Mouse (Mus musculus) neural tube, embryonic 15.5 days (tissue): ENCODE data around the gene Lrrk1. TPM values are rescaled to one million over a fixed set of nuclear protein-coding genes. Genes with fewer than 3 reads are reported as not detected.

Source experiments
- ATAC-seq: fragments of 200-750 bp; cut with Nextera tagmentation; 2 replicates; pipeline ENCODE4 v1.8.0; 2017; ENCODE audit warnings: mild to moderate bottlenecking, moderate TSS enrichment, moderate library complexity; ENCODE audit not compliant: low FRiP score
- H3K27ac ChIP-seq: fragments of 300-500 bp; sonication (generic); replicated peaks from 2 replicates; pipeline ENCODE4 v1.5.1; 2015; ENCODE audit warnings: mild to moderate bottlenecking, inconsistent platforms
- H3K27me3 ChIP-seq: fragments of 300-500 bp; sonication (generic); replicated peaks from 2 replicates; pipeline ENCODE4 v1.6.1; 2015; ENCODE audit warnings: inconsistent platforms
- H3K36me3 ChIP-seq: fragments of 300-500 bp; sonication (generic); 2 replicates; pipeline ENCODE4 v1.6.1; 2015; ENCODE audit warnings: inconsistent platforms
- H3K4me1 ChIP-seq: fragments of 300-500 bp; sonication (generic); 2 replicates; pipeline ENCODE4 v1.6.1; 2015; ENCODE audit warnings: inconsistent platforms
- H3K4me2 ChIP-seq: fragments of 300-500 bp; sonication (generic); 2 replicates; pipeline ENCODE4 v1.6.1; 2015; ENCODE audit warnings: inconsistent platforms, mild to moderate bottlenecking, moderate library complexity
- H3K4me3 ChIP-seq: fragments of 300-500 bp; sonication (generic); replicated peaks from 2 replicates; pipeline ENCODE4 v1.5.1; 2015; ENCODE audit warnings: mild to moderate bottlenecking, inconsistent platforms
- H3K9ac ChIP-seq: fragments of 300-500 bp; sonication (generic); replicated peaks from 2 replicates; pipeline ENCODE4 v1.6.1; 2015; ENCODE audit warnings: mild to moderate bottlenecking, inconsistent platforms
- H3K9me3 ChIP-seq: fragments of 300-500 bp; sonication (generic); replicated peaks from 2 replicates; pipeline ENCODE4 v1.6.1; 2016; ENCODE audit warnings: inconsistent platforms
- WGBS: fragments of 180-500 bp; shearing (Covaris S2); methylation state at CpG from one replicate; pipeline ENCODE4 v1.1.7; 2015; ENCODE audit warnings: mixed read lengths; 5-methylcytosine and 5-hydroxymethylcytosine counted together
- polyA plus RNA-seq: library from polyadenylated mRNA; unstranded; fragments of >200 nt; fragmentation: Nextera tagmentation; extraction: Ambion mirVana; gene quantifications from 2 replicates; pipeline ENCODE4 v1.2.1, GENCODE M21; 2015

Lrrk1 gene
- polyA plus RNA-seq, 1 experiment from 2014 or later: 5.1 TPM

GRCm38 (mm10) chr7:66332340-66332739 is 55.8 kb downstream of the Lrrk1 start:
- H3K27ac ChIP-seq: no peak overlapping the region
- H3K27me3 ChIP-seq: no peaks in the 10 kb centered on the region
- no peaks in the 10 kb centered on the region for H3K36me3 ChIP-seq
- H3K4me2 ChIP-seq: no peak overlapping the region
- no peaks in the 10 kb centered on the region for H3K4me1 ChIP-seq
- 88% methylated on average over 8 of the region's 8 CpGs for WGBS
- H3K9me3 ChIP-seq: no peaks in the 10 kb centered on the region
- no peak for ATAC-seq
- no peak overlapping the region for H3K4me3 ChIP-seq
- no peak overlapping the region for H3K9ac ChIP-seq

GRCm38 (mm10) chr7:66330610-66331009 is 57.5 kb downstream of the Lrrk1 start:
- H3K36me3 ChIP-seq: no peaks in the 10 kb centered on the region
- H3K4me2 ChIP-seq: no peak overlapping the region
- no peak overlapping the region for H3K4me3 ChIP-seq
- H3K9me3 ChIP-seq: no peaks in the 10 kb centered on the region
- ATAC-seq: no peak
- H3K27me3 ChIP-seq: no peaks in the 10 kb centered on the region
- no peak overlapping the region for H3K27ac ChIP-seq
- no peak overlapping the region for H3K9ac ChIP-seq
- 82% methylated on average over 9 of the region's 9 CpGs for WGBS
- no peaks in the 10 kb centered on the region for H3K4me1 ChIP-seq

GRCm38 (mm10) chr7:66327516-66327915 is 60.6 kb downstream of the Lrrk1 start:
- Histone ChIP-seq H3K4me3 (no peak overlapping the region), H3K4me1 (no peaks in the 10 kb centered on the region), H3K27ac (no peak overlapping the region), H3K9me3 (no peaks in the 10 kb centered on the region), H3K4me2 (no peak overlapping the region), H3K27me3 (no peaks in the 10 kb centered on the region), H3K9ac (no peak overlapping the region), H3K36me3 (no peaks in the 10 kb centered on the region)
- 82% methylated on average over 2 of the region's 2 CpGs for WGBS
- ATAC-seq: no peak

GRCm38 (mm10) chr7:66325419-66326053 is 62.6 kb downstream of the Lrrk1 start:
- Histone ChIP-seq H3K4me3 (no peak overlapping the region), H3K4me2 (no peak overlapping the region), H3K27me3 (no peaks in the 10 kb centered on the region), H3K9me3 (no peaks in the 10 kb centered on the region), H3K9ac (no peak overlapping the region), H3K36me3 (no peaks in the 10 kb centered on the region), H3K4me1 (peaks cover 6% of the 10 kb centered on the region), H3K27ac (no peak overlapping the region)
- 59% methylated on average over 3 of the region's 3 CpGs for WGBS
- no peak for ATAC-seq

- H3K27ac ChIP-seq: no peak overlapping the region
- WGBS: 76% methylated on average over 9 of the region's 9 CpGs
- H3K9me3 ChIP-seq: no peaks in the 10 kb centered on the region
- H3K36me3 ChIP-seq: no peaks in the 10 kb centered on the region
- no peak overlapping the region for H3K4me2 ChIP-seq
- no peaks in the 10 kb centered on the region for H3K27me3 ChIP-seq
- H3K4me1 ChIP-seq: peaks cover 6% of the 10 kb centered on the region
- no peak overlapping the region for H3K4me3 ChIP-seq
- no peak overlapping the region for H3K9ac ChIP-seq
- ATAC-seq: no peak
These were observed 64.7 kb downstream of the Lrrk1 start for GRCm38 (mm10) chr7:66323252-66324015.

- H3K27ac ChIP-seq: no peak overlapping the region
These were observed 67.2 kb downstream of the Lrrk1 start for GRCm38 (mm10) chr7:66320996-66321395.

GRCm38 (mm10) chr7:66318147-66318546 is 70.0 kb downstream of the Lrrk1 start:
- Histone ChIP-seq H3K9ac (no peak overlapping the region), H3K4me2 (no peak overlapping the region), H3K36me3 (no peaks in the 10 kb centered on the region), H3K9me3 (no peaks in the 10 kb centered on the region), H3K27me3 (no peaks in the 10 kb centered on the region), H3K4me1 (peaks cover 6% of the 10 kb centered on the region), H3K4me3 (no peak overlapping the region), H3K27ac (no peak overlapping the region)
- WGBS: 84% methylated on average over 6 of the region's 6 CpGs
- no peak for ATAC-seq

More at GRCm38 (mm10) chr7:66320996-66321395, 67.2 kb downstream of the Lrrk1 start:
- WGBS: 53% methylated on average over 5 of the region's 5 CpGs
- H3K4me3 ChIP-seq: no peak overlapping the region
- no peak overlapping the region for H3K9ac ChIP-seq
- no peaks in the 10 kb centered on the region for H3K27me3 ChIP-seq
- H3K36me3 ChIP-seq: no peaks in the 10 kb centered on the region
- no peaks in the 10 kb centered on the region for H3K9me3 ChIP-seq
- H3K4me1 ChIP-seq: peaks cover 6% of the 10 kb centered on the region
- no peak for ATAC-seq
- no peak overlapping the region for H3K4me2 ChIP-seq

- 84% methylated on average over 26 of the region's 26 CpGs for WGBS
- Histone ChIP-seq H3K9ac (no peak overlapping the region), H3K36me3 (no peaks in the 10 kb centered on the region), H3K27ac (no peak overlapping the region), H3K4me3 (no peak overlapping the region), H3K9me3 (no peaks in the 10 kb centered on the region), H3K27me3 (no peaks in the 10 kb centered on the region), H3K4me2 (no peak overlapping the region), H3K4me1 (peaks cover 5% of the 10 kb centered on the region; the same call in 1 of the 2 replicates)
- ATAC-seq: no peak
These were observed 77.2 kb downstream of the Lrrk1 start for GRCm38 (mm10) chr7:66310670-66311656.

GRCm38 (mm10) chr7:66309950-66310669 is 78.0 kb downstream of the Lrrk1 start:
- no peak overlapping the region for H3K4me2 ChIP-seq
- peaks cover 7% of the 10 kb centered on the region; the same call in 1 of the 2 replicates for H3K4me1 ChIP-seq
- no peak overlapping the region for H3K27ac ChIP-seq
- H3K36me3 ChIP-seq: no peaks in the 10 kb centered on the region
- H3K27me3 ChIP-seq: no peaks in the 10 kb centered on the region
- H3K9me3 ChIP-seq: no peaks in the 10 kb centered on the region
- ATAC-seq: no peak
- no peak overlapping the region for H3K4me3 ChIP-seq
- H3K9ac ChIP-seq: no peak overlapping the region
- 47% methylated on average over 7 of the region's 7 CpGs for WGBS

- Histone ChIP-seq H3K27me3 (no peaks in the 10 kb centered on the region), H3K9ac (no peak overlapping the region), H3K4me2 (no peak overlapping the region), H3K9me3 (no peaks in the 10 kb centered on the region), H3K27ac (no peak overlapping the region), H3K36me3 (no peaks in the 10 kb centered on the region), H3K4me1 (peaks cover 7% of the 10 kb centered on the region; the same call in 1 of the 2 replicates), H3K4me3 (no peak overlapping the region)
- no peak for ATAC-seq
- WGBS: 72% methylated on average over 5 of the region's 5 CpGs
These were observed 78.8 kb downstream of the Lrrk1 start for GRCm38 (mm10) chr7:66309240-66309949.
